Mouse (Mus musculus) frontal cortex, postnatal 14 days (tissue): ENCODE data around the gene Mns1.
"Not testable (repeated sequence)": the region's sequence is repeated elsewhere in the genome, so short reads cannot be mapped to it uniquely, and the experiment has no call there.

Source experiments
- DNase-seq, 2 experiments: peaks; one replicate each; pipeline ENCODE4 v3.0.0; 2022; ENCODE audit warnings: low spot score in 2 of 2

Gene Mns1

GRCm38 (mm10) chr9:72425300-72425850 is 12.4 kb upstream of the Mns1 start:
- no peak for DNase-seq

- no peak for DNase-seq
These were observed 9.9 kb upstream of the Mns1 start for GRCm38 (mm10) chr9:72427861-72428260.

- DNase-seq: no peak
These were observed 2.9 kb upstream of the Mns1 start for GRCm38 (mm10) chr9:72434876-72435275.

GRCm38 (mm10) chr9:72438749-72439148 is 938 bp downstream of the Mns1 start:
- no peak for DNase-seq

GRCm38 (mm10) chr9:72440358-72440757 is 2.5 kb downstream of the Mns1 start:
- DNase-seq: no peak

GRCm38 (mm10) chr9:72440948-72441926 is 3.4 kb downstream of the Mns1 start:
- DNase-seq: no peak

- no peak for DNase-seq
These were observed 4.3 kb downstream of the Mns1 start for GRCm38 (mm10) chr9:72441927-72442715.

GRCm38 (mm10) chr9:72448026-72448425 is 10.2 kb downstream of the Mns1 start:
- DNase-seq: peak in 1 of 2 experiments; percentile 53

GRCm38 (mm10) chr9:72449367-72449766 is 11.6 kb downstream of the Mns1 start:
- no peak for DNase-seq

GRCm38 (mm10) chr9:72449841-72450240 is 12.0 kb downstream of the Mns1 start:
- no peak for DNase-seq

GRCm38 (mm10) chr9:72450363-72450762 is 12.6 kb downstream of the Mns1 start:
- no peak for DNase-seq

GRCm38 (mm10) chr9:72451111-72451510 is 13.3 kb downstream of the Mns1 start:
- no peak for DNase-seq

- not testable (repeated sequence) for DNase-seq
These were observed 16.5 kb downstream of the Mns1 start for GRCm38 (mm10) chr9:72454281-72454680.

- DNase-seq: no peak
These were observed 18.6 kb downstream of the Mns1 start for GRCm38 (mm10) chr9:72456374-72456773.

GRCm38 (mm10) chr9:72458233-72458632 is 20.4 kb downstream of the Mns1 start:
- DNase-seq: peak; percentile 41 to 67

- no peak for DNase-seq
These were observed 21.9 kb downstream of the Mns1 start for GRCm38 (mm10) chr9:72459703-72460102.

- DNase-seq: no peak
These were observed 23.0 kb downstream of the Mns1 start for GRCm38 (mm10) chr9:72460767-72461166.

- DNase-seq: no peak
These were observed 24.6 kb downstream of the Mns1 start for GRCm38 (mm10) chr9:72462427-72462826.

- DNase-seq: no peak
These were observed 27.0 kb downstream of the Mns1 start for GRCm38 (mm10) chr9:72464806-72465205.

GRCm38 (mm10) chr9:72465754-72466181 is 28.0 kb downstream of the Mns1 start:
- no peak for DNase-seq

- DNase-seq: peak in 1 of 2 experiments; percentile 14
These were observed 30.0 kb downstream of the Mns1 start for GRCm38 (mm10) chr9:72467551-72468407.
